Mouse (Mus musculus) olfactory bulb, adult 2 months (tissue): ENCODE measurements around the gene Rflna. TPM values are rescaled to one million over a fixed set of nuclear protein-coding genes. Genes with fewer than 3 reads are reported as not detected.

ENCODE experiments used
- H3K27ac ChIP-seq: fragments of 200-500 bp; 2 replicates; pipeline ENCODE4 v1.5.1; 2012; ENCODE audit warnings: low read depth, low read length; ENCODE audit not compliant: insufficient read depth
- H3K4me1 ChIP-seq: fragments of 200-500 bp; 2 replicates; pipeline ENCODE4 v1.6.1; 2012; ENCODE audit warnings: low read length; ENCODE audit not compliant: control insufficient read depth, insufficient read depth
- H3K4me3 ChIP-seq: fragments of 200-500 bp; 2 replicates; pipeline ENCODE4 v1.5.1; 2012; ENCODE audit warnings: mild to moderate bottlenecking, low read depth, low read length, moderate library complexity; ENCODE audit not compliant: insufficient read depth
- CTCF ChIP-seq: fragments of 200-500 bp; IDR thresholded peaks from 2 replicates; pipeline ENCODE4 v1.5.1; 2012; ENCODE audit warnings: low read depth, mild to moderate bottlenecking, low read length, moderate library complexity; ENCODE audit not compliant: insufficient read depth
- POLR2A ChIP-seq: fragments of 200-500 bp; IDR thresholded peaks from 2 replicates; pipeline ENCODE4 v1.6.1; 2012; ENCODE audit warnings: mild to moderate bottlenecking, low read depth, low read length, moderate library complexity; ENCODE audit not compliant: insufficient read depth
- whole genome bisulfite sequencing: fragments of 180-500 bp; shearing (Covaris S2); methylation state at CpG from one replicate; pipeline ENCODE4 v1.1.7; 2018; 5-methylcytosine and 5-hydroxymethylcytosine counted together
- polyA plus RNA-seq: library from polyadenylated mRNA; stranded (reverse); fragments of >200 nt; gene quantifications from 2 replicates; pipeline ENCODE4 v1.2.4, GENCODE M21; 2012; ENCODE audit warnings: low replicate concordance; ENCODE audit not compliant: missing spikeins, insufficient read depth, insufficient read length

The Rflna gene
- polyA plus RNA-seq, 1 experiment = not detected

GRCm38 (mm10) chr5:124966622-124967332 is 36.2 kb upstream of the Rflna start:
- H3K27ac ChIP-seq = no peak overlapping the region
- H3K4me3 ChIP-seq = no peak overlapping the region

GRCm38 (mm10) chr5:124969790-124970189 is 33.2 kb upstream of the Rflna start:
- Histone ChIP-seq H3K4me1 (peaks cover 15% of the 10 kb centered on the region), H3K4me3 (no peak overlapping the region), H3K27ac (no peak overlapping the region)
- no peak for TF ChIP-seq POLR2A
- TF ChIP-seq CTCF = no peak
- 52% methylated on average over 8 of the region's 8 CpGs for WGBS

More at GRCm38 (mm10) chr5:124966622-124967332, 36.2 kb upstream of the Rflna start:
- 69% methylated on average over 14 of the region's 14 CpGs for WGBS
- TF ChIP-seq CTCF (no peak), POLR2A (no peak)
- H3K4me1 ChIP-seq = peaks cover 24% of the 10 kb centered on the region

GRCm38 (mm10) chr5:124986222-124986621 is 16.8 kb upstream of the Rflna start:
- Histone ChIP-seq H3K4me1 (peaks cover 7% of the 10 kb centered on the region; the same call in 1 of the 2 replicates), H3K4me3 (no peak overlapping the region), H3K27ac (no peak overlapping the region)
- WGBS = 91% methylated on average over 5 of the region's 5 CpGs
- no peak for TF ChIP-seq POLR2A
- no peak for TF ChIP-seq CTCF

GRCm38 (mm10) chr5:124986656-124987055 is 16.4 kb upstream of the Rflna start:
- TF ChIP-seq POLR2A = no peak
- no peak for TF ChIP-seq CTCF
- H3K4me1 ChIP-seq = peaks cover 7% of the 10 kb centered on the region; the same call in 1 of the 2 replicates
- no peak overlapping the region for H3K4me3 ChIP-seq
- H3K27ac ChIP-seq = no peak overlapping the region
- 93% methylated on average over 5 of the region's 5 CpGs for WGBS

GRCm38 (mm10) chr5:124989724-124990123 is 13.3 kb upstream of the Rflna start:
- no peak for TF ChIP-seq POLR2A
- WGBS = 76% methylated on average over 2 of the region's 2 CpGs
- Histone ChIP-seq H3K4me3 (no peak overlapping the region), H3K4me1 (peaks cover 13% of the 10 kb centered on the region), H3K27ac (no peak overlapping the region)

- H3K27ac ChIP-seq = no peak overlapping the region
- 88% methylated on average over 8 of the region's 8 CpGs for WGBS
- no peak for TF ChIP-seq CTCF
- TF ChIP-seq POLR2A = no peak
Observed at GRCm38 (mm10) chr5:124992323-124992722, 10.7 kb upstream of the Rflna start.

GRCm38 (mm10) chr5:124992891-124993290 is 10.1 kb upstream of the Rflna start:
- H3K27ac ChIP-seq = no peak overlapping the region
- H3K4me3 ChIP-seq = no peak overlapping the region
- WGBS = 57% methylated on average over 11 of the region's 11 CpGs
- peaks cover 13% of the 10 kb centered on the region for H3K4me1 ChIP-seq
- TF ChIP-seq CTCF (no peak), POLR2A (no peak)

More at GRCm38 (mm10) chr5:124992323-124992722, 10.7 kb upstream of the Rflna start:
- Histone ChIP-seq H3K4me1 (peaks cover 15% of the 10 kb centered on the region), H3K4me3 (no peak overlapping the region)

- H3K4me3 ChIP-seq = no peak overlapping the region
- H3K27ac ChIP-seq = no peak overlapping the region
- H3K4me1 ChIP-seq = peaks cover 7% of the 10 kb centered on the region
- TF ChIP-seq POLR2A (no peak), CTCF (no peak)
- WGBS = 66% methylated on average over 6 of the region's 6 CpGs
Observed at GRCm38 (mm10) chr5:124996816-124997215, 6.2 kb upstream of the Rflna start.

GRCm38 (mm10) chr5:124997913-124998312 is 5.1 kb upstream of the Rflna start:
- H3K4me3 ChIP-seq = no peak overlapping the region
- no peak overlapping the region for H3K27ac ChIP-seq
- 85% methylated on average over 4 of the region's 4 CpGs for WGBS
- no peak for TF ChIP-seq POLR2A
- no peak for TF ChIP-seq CTCF
- H3K4me1 ChIP-seq = peaks cover 6% of the 10 kb centered on the region

- no peak for TF ChIP-seq CTCF
- TF ChIP-seq POLR2A = no peak
- H3K4me1 ChIP-seq = peaks cover 13% of the 10 kb centered on the region
- WGBS = 88% methylated on average over 10 of the region's 10 CpGs
- H3K4me3 ChIP-seq = no peak overlapping the region
- H3K27ac ChIP-seq = no peak overlapping the region
Observed at GRCm38 (mm10) chr5:125000756-125001250, 2.2 kb upstream of the Rflna start.
